Mouse (Mus musculus) urinary bladder, postnatal 4 days (tissue): ENCODE data around the gene Olfr1079.
"Not testable (repeated sequence)": the region's sequence is repeated elsewhere in the genome, so short reads cannot be mapped to it uniquely, and the experiment has no call there.

Experiments used
- DNase-seq, 2 experiments: peaks; one replicate each; pipeline ENCODE4 v3.0.0; 2021 to 2022; ENCODE audit warnings: low spot score in 2 of 2

Olfr1079 gene

DNA sequence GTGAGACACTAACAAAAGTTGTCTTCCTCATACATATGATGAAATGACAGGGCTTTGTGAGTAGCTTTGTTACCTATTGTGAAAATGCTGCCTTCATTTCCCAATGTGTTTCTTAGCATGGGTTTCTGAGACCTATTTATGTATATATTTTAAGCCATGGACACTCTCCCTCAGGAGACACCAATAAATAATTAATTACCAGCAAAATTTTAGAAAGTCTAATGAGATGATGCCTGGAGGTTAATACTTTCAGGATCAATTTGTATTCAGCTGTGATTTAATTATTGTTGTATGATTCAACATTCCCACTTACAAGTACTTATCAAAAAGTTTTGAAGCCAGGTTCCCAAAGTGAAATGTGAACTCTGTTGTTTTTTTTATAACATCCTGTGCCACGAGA lies at the start of gene Olfr1079:
Gene Olfr1079, minus strand, starts transcription at position 101 of the 400 bp plus-strand sequence.
- DNase-seq: no peak

- not testable (repeated sequence) for DNase-seq
These were observed 15.9 kb upstream of the Olfr1079 start, which contains the start of gene Olfr1080 for GRCm38 (mm10) chr2:86558135-86558534. Olfr1080 (minus strand) TSS chr2:86558235.

DNA sequence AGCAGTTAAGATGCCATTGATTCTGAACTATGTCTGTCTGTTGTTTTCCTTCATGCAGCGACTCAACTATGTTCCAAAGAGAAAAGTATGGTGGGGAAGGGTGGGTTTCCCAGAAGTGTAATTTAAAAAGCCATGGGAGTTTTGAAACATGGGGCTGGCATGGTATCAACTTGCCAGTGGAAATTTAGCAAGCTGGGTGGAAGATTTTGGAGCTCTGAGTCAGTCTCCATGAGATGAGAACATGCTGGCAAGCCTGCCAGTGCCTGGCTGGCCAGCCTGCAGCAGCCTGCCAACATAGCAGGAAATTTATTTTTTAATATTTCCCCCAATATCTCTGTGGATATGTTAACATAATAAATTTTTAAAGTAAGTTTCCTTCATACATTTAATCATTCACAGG lies 11.3 kb downstream of the Olfr1079 start:
- no peak for DNase-seq

DNA sequence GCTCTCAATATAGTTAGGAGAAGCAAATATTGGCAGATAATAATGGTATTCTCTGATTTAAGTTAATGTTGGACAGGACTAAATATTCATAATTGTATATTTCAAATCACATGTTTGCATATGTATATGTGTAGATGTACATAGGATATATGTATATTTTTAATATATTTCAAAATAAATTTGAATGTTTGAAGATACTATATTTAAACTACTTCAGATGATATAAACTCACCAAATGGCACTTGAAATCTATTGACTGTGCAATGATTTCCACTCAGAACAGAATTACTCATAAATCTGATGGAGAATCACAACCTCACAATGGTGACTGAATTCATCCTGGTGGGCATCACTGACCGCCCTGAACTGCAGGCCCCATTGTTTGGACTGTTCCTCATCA lies 34.1 kb downstream of the Olfr1079 start, which contains the start of gene Olfr1076:
Gene Olfr1076, plus strand, starts transcription at position 301 of the 400 bp plus-strand sequence.
- DNase-seq: no peak

- no peak for DNase-seq
These were observed 55.0 kb downstream of the Olfr1079 start, which contains the start of gene Olfr228 for GRCm38 (mm10) chr2:86487286-86487685. Olfr228 (minus strand) TSS chr2:86487386.
